Mouse (Mus musculus): Measurements from ENCODE around the gene Epp13.

- TF ChIP-seq CTCF (conservative IDR thresholded peaks at IDR 0.05; ENCODE audit: low read length) (no peak), NANOG (IDR thresholded peaks at IDR 0.05; ENCODE audit: borderline replicate concordance, low read length) (no peak), POU5F1 (IDR thresholded peaks at IDR 0.05; ENCODE audit: borderline replicate concordance, low read length) (no peak)
Measured at GRCm38 (mm10) chr7:6285366-6285765, 32.9 kb downstream of the Epp13 start.

Measured in E14TG2a.4 (cell line).